Mouse (Mus musculus) thymus, adult 2 months (tissue): Measurements from ENCODE around the gene Rpl22l1. TPM values are rescaled to one million over a fixed set of nuclear protein-coding genes. Genes with fewer than 3 reads are reported as not detected.

Experiments used
- DNase-seq: peaks from one replicate; pipeline ENCODE4 v3.0.0; 2021
- H3K27ac ChIP-seq: fragments of 200-500 bp; 2 replicates; pipeline ENCODE4 v1.5.1; 2012; ENCODE audit warnings: low read length, control low read depth; ENCODE audit not compliant: control insufficient read depth, insufficient read depth
- H3K27me3 ChIP-seq: fragments of 200-500 bp; 2 replicates; pipeline ENCODE4 v1.6.1; 2012; ENCODE audit warnings: mild to moderate bottlenecking, low read length, moderate library complexity, mixed read lengths; ENCODE audit not compliant: control insufficient read depth, insufficient read depth
- H3K36me3 ChIP-seq: fragments of 200-500 bp; 2 replicates; pipeline ENCODE4 v1.6.1; 2012; ENCODE audit warnings: mild to moderate bottlenecking, low read length, moderate library complexity; ENCODE audit not compliant: control insufficient read depth, insufficient read depth
- H3K4me1 ChIP-seq: fragments of 200-500 bp; replicated peaks from 2 replicates; pipeline ENCODE4 v1.6.1; 2012; ENCODE audit warnings: low read length; ENCODE audit not compliant: control insufficient read depth, insufficient read depth
- H3K4me3 ChIP-seq: fragments of 200-500 bp; 2 replicates; pipeline ENCODE4 v1.5.1; 2012; ENCODE audit warnings: mild to moderate bottlenecking, low read length, control low read depth, moderate library complexity; ENCODE audit not compliant: control insufficient read depth, insufficient read depth
- CTCF ChIP-seq: fragments of 200-500 bp; IDR thresholded peaks from 2 replicates; pipeline ENCODE4 v1.5.1; 2012; ENCODE audit warnings: mild to moderate bottlenecking, control low read depth, low read length, moderate library complexity, borderline replicate concordance; ENCODE audit not compliant: control insufficient read depth, poor library complexity, insufficient read depth; ENCODE audit errors: extremely low read depth
- POLR2A ChIP-seq: fragments of 200-500 bp; IDR thresholded peaks from 2 replicates; pipeline ENCODE4 v1.6.1; 2012; ENCODE audit warnings: mild to moderate bottlenecking, low read length, control low read depth, moderate library complexity; ENCODE audit not compliant: control insufficient read depth, poor library complexity, insufficient read depth; ENCODE audit errors: extremely low read depth
- WGBS: fragments of 180-500 bp; shearing (Covaris S2); methylation state at CpG from one replicate; pipeline ENCODE4 v1.1.7; 2018; 5-methylcytosine and 5-hydroxymethylcytosine counted together
- polyA plus RNA-seq: library from polyadenylated mRNA; depleted of rRNA; stranded (reverse); fragments of >200 nt; gene quantifications from 2 replicates; pipeline ENCODE4 v1.2.3, GENCODE M21; 2012

Rpl22l1 gene
- polyA plus RNA-seq, 1 experiment, result 12.4 TPM

DNA sequence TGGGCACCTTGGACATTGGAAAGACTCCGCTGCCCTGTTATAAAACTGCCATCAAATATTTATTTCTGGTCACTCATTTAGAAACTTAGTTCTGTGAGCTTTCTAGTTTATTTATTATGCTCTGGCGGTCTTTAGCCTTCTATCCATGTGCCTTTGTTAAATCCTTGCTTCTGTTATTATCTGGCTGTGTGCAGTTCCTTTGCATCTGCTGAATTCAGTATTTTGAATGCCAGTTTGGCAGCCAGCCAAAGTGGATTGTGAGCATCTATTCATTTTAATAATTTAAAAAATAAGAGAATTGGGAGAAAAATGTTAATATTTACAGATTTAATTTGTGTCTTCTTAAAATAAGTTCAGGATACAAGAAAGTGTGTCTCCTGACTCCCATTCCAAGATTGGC, 21.1 kb upstream of the Rpl22l1 start:
- no peak for DNase-seq
- Histone ChIP-seq H3K4me1 (peaks cover 13% of the 10 kb centered on the region), H3K27ac (no peak overlapping the region), H3K36me3 (no peaks in the 10 kb centered on the region), H3K4me3 (no peak overlapping the region), H3K27me3 (no peaks in the 10 kb centered on the region)
- no peak for TF ChIP-seq CTCF
- WGBS, result 95% methylated on average over 2 of the region's 2 CpGs

- Histone ChIP-seq H3K27ac (no peak overlapping the region), H3K4me3 (no peak overlapping the region), H3K36me3 (no peaks in the 10 kb centered on the region), H3K27me3 (no peaks in the 10 kb centered on the region), H3K4me1 (no peaks in the 10 kb centered on the region)
- DNase-seq, result no peak
- TF ChIP-seq POLR2A (no peak), CTCF (no peak)
- WGBS, result 94% methylated on average over 7 of the region's 7 CpGs
Observed at GRCm38 (mm10) chr3:28794835-28795234, 10.4 kb upstream of the Rpl22l1 start.

DNA sequence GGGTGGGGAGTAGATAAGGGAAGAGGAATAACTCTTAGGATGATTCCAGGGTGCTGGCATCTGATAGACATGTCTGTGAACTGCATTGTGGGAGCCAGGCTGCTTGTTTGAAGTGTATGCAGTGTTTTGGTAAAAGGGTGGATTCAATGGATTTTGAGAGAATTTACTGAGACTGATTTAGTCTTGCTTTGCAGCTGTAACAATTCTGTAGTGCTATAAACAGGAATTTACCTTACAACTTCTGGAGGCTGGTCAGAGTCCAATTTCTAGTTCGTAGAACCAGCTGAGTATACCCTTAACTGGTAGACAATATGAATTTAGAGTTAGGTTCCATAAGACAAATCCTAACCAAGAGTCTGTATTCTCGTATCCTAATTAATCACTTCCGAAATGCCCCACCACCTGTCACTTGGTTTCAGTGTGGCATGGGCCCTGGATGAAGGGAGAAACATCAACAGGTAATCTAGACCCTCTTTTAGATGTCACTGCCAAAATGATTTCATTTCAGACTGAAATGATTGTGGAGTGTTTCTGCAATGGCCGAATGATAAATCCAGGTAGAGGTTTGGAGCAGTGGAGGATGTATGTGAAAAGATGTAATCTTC, 2.9 kb downstream of the Rpl22l1 start:
- 98% methylated on average over 4 of the region's 4 CpGs for WGBS
- H3K27me3 ChIP-seq, result no peaks in the 10 kb centered on the region
- TF ChIP-seq CTCF (no peak), POLR2A (no peak)
- no peak overlapping the region for H3K4me3 ChIP-seq
- no peak for DNase-seq
- no peaks in the 10 kb centered on the region for H3K4me1 ChIP-seq
- no peak overlapping the region for H3K27ac ChIP-seq
- H3K36me3 ChIP-seq, result peaks cover 7% of the 10 kb centered on the region

- WGBS, result 75% methylated on average over 4 of the region's 4 CpGs
- no peaks in the 10 kb centered on the region for H3K27me3 ChIP-seq
- TF ChIP-seq CTCF, result no peak
- no peak for TF ChIP-seq POLR2A
- no peak overlapping the region for H3K27ac ChIP-seq
- no peak for DNase-seq
- peaks cover 7% of the 10 kb centered on the region for H3K36me3 ChIP-seq
- H3K4me3 ChIP-seq, result no peak overlapping the region
- no peaks in the 10 kb centered on the region for H3K4me1 ChIP-seq
Observed at GRCm38 (mm10) chr3:28811441-28811840, 6.2 kb downstream of the Rpl22l1 start.

DNA sequence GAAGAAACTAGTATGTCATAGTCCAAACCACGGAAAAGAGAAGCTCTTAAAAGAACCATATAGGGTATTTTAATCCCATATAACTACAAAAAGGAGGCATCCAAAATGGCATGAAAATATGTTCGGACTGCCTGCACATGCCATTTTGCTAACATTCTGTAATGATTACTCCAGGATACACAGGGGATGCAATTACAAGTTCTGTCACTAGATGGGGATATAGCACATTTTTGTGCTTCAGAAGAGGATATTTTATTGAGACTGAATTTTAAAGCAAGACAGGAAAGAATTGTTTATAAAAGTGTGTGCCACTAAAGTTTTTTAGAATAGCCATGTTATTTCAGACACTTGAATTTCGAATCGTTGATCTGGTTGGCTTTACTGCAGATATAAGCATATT, 9.1 kb downstream of the Rpl22l1 start:
- DNase-seq, result no peak

GRCm38 (mm10) chr3:28816010-28816540, 10.8 kb downstream of the Rpl22l1 start:
- Histone ChIP-seq H3K27me3 (no peaks in the 10 kb centered on the region), H3K27ac (no peak overlapping the region), H3K4me1 (no peaks in the 10 kb centered on the region), H3K36me3 (no peaks in the 10 kb centered on the region), H3K4me3 (no peak overlapping the region)
- DNase-seq, result no peak
- 85% methylated on average over 4 of the region's 4 CpGs for WGBS
- no peak for TF ChIP-seq POLR2A
- TF ChIP-seq CTCF, result no peak

More for the DNA sequence above, 9.1 kb downstream of the Rpl22l1 start:
- TF ChIP-seq POLR2A (no peak), CTCF (no peak)
- Histone ChIP-seq H3K27me3 (no peaks in the 10 kb centered on the region), H3K27ac (no peak overlapping the region), H3K4me3 (no peak overlapping the region), H3K4me1 (no peaks in the 10 kb centered on the region), H3K36me3 (no peaks in the 10 kb centered on the region)
- 10% methylated on average over 4 of the region's 4 CpGs for WGBS

DNA sequence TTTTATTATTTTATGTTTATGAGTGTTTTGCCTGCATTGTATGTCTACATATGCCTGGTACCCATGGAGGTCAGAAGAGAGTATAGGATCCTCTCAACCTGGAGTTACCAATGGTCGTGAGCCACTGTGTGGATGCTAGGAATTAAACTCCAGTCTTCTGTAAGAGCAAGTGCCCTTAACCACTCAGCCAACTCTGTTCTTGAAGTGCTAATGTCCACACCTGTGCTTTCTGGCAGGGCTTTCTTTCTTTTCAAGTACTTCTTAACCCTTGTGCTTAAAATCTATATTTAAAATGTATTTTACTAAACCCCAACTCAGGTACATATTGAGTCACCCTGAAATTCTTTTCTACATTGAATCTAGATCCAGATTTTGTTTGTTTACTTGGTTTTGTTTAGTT, 21.0 kb downstream of the Rpl22l1 start:
- Histone ChIP-seq H3K36me3 (no peaks in the 10 kb centered on the region), H3K27me3 (no peaks in the 10 kb centered on the region), H3K27ac (no peak overlapping the region), H3K4me3 (no peak overlapping the region), H3K4me1 (no peaks in the 10 kb centered on the region)
- 91% methylated on average over 1 of the region's 1 CpGs for WGBS
- no peak for DNase-seq
- no peak for TF ChIP-seq CTCF
- TF ChIP-seq POLR2A, result no peak
